Mouse (Mus musculus): ENCODE results near the gene Fn1. TPM values are rescaled to one million over a fixed set of nuclear protein-coding genes. Genes with fewer than 3 reads are reported as not detected.

Fn1 gene
- polyA plus RNA-seq, 1 experiment from 2014 or later, result 38.3 TPM

- H3K36me3 ChIP-seq (ENCODE audit: control insufficient read depth, insufficient read depth), result peaks cover 9% of the 10 kb centered on the region
- no peaks in the 10 kb centered on the region for H3K27me3 ChIP-seq (replicated peaks; ENCODE audit: control insufficient read depth, insufficient read depth, low read length)
- H3K4me3 ChIP-seq (ENCODE audit: low read depth, low read length), result no peak overlapping the region
- 96% methylated on average over 2 of the region's 2 CpGs for WGBS
- H3K9ac ChIP-seq (ENCODE audit: low read depth, low read length), result no peak overlapping the region
- TF ChIP-seq CTCF (IDR thresholded peaks at IDR 0.05; ENCODE audit: low read depth), result no peak
- no peak overlapping the region for H3K4me2 ChIP-seq (replicated peaks; ENCODE audit: low read depth)
- no peaks in the 10 kb centered on the region for H3K9me3 ChIP-seq (ENCODE audit: control insufficient read depth)
- H3K27ac ChIP-seq (ENCODE audit: low read depth, low read length), result no peak overlapping the region
- no peaks in the 10 kb centered on the region for H3K4me1 ChIP-seq (replicated peaks; ENCODE audit: control insufficient read depth, insufficient read depth, low read length)
- ATAC-seq, result no peak
Observed at GRCm38 (mm10) chr1:71621526-71621925, 31.5 kb downstream of the Fn1 start.

- Histone ChIP-seq H3K9ac (ENCODE audit: low read depth, low read length) (no peak overlapping the region), H3K9me3 (ENCODE audit: control insufficient read depth) (no peaks in the 10 kb centered on the region), H3K4me2 (replicated peaks; ENCODE audit: low read depth) (no peak overlapping the region), H3K36me3 (ENCODE audit: control insufficient read depth, insufficient read depth) (peaks cover 14% of the 10 kb centered on the region), H3K27ac (ENCODE audit: low read depth, low read length) (no peak overlapping the region), H3K27me3 (replicated peaks; ENCODE audit: control insufficient read depth, insufficient read depth, low read length) (no peaks in the 10 kb centered on the region), H3K4me1 (replicated peaks; ENCODE audit: control insufficient read depth, insufficient read depth, low read length) (no peaks in the 10 kb centered on the region), H3K4me3 (ENCODE audit: low read depth, low read length) (no peak overlapping the region)
- 87% methylated on average over 8 of the region's 8 CpGs for WGBS
- no peak for ATAC-seq
- TF ChIP-seq CTCF (IDR thresholded peaks at IDR 0.05; ENCODE audit: low read depth), result no peak
Observed at GRCm38 (mm10) chr1:71614545-71615246, 38.3 kb downstream of the Fn1 start.

GRCm38 (mm10) chr1:71612256-71612655 is 40.7 kb downstream of the Fn1 start:
- Histone ChIP-seq H3K4me1 (replicated peaks; ENCODE audit: control insufficient read depth, insufficient read depth, low read length) (no peaks in the 10 kb centered on the region), H3K9me3 (ENCODE audit: control insufficient read depth) (no peaks in the 10 kb centered on the region), H3K9ac (ENCODE audit: low read depth, low read length) (no peak overlapping the region), H3K27me3 (replicated peaks; ENCODE audit: control insufficient read depth, insufficient read depth, low read length) (no peaks in the 10 kb centered on the region), H3K4me2 (replicated peaks; ENCODE audit: low read depth) (no peak overlapping the region), H3K4me3 (ENCODE audit: low read depth, low read length) (no peak overlapping the region), H3K27ac (ENCODE audit: low read depth, low read length) (no peak overlapping the region), H3K36me3 (ENCODE audit: control insufficient read depth, insufficient read depth) (peaks cover 19% of the 10 kb centered on the region)
- ATAC-seq, result no peak
- TF ChIP-seq CTCF (IDR thresholded peaks at IDR 0.05; ENCODE audit: low read depth), result no peak
- 94% methylated on average over 21 of the region's 21 CpGs for WGBS

GRCm38 (mm10) chr1:71609916-71610315 is 43.1 kb downstream of the Fn1 start:
- H3K27ac ChIP-seq (ENCODE audit: low read depth, low read length), result no peak overlapping the region
- no peak overlapping the region for H3K4me3 ChIP-seq (ENCODE audit: low read depth, low read length)
- no peak for TF ChIP-seq CTCF (IDR thresholded peaks at IDR 0.05; ENCODE audit: low read depth)
- H3K27me3 ChIP-seq (replicated peaks; ENCODE audit: control insufficient read depth, insufficient read depth, low read length), result no peaks in the 10 kb centered on the region
- no peaks in the 10 kb centered on the region for H3K4me1 ChIP-seq (replicated peaks; ENCODE audit: control insufficient read depth, insufficient read depth, low read length)
- no peak overlapping the region for H3K9ac ChIP-seq (ENCODE audit: low read depth, low read length)
- no peak overlapping the region for H3K4me2 ChIP-seq (replicated peaks; ENCODE audit: low read depth)
- H3K36me3 ChIP-seq (ENCODE audit: control insufficient read depth, insufficient read depth), result peaks cover 28% of the 10 kb centered on the region
- no peak for ATAC-seq
- WGBS, result 88% methylated on average over 5 of the region's 5 CpGs
- no peaks in the 10 kb centered on the region for H3K9me3 ChIP-seq (ENCODE audit: control insufficient read depth)

GRCm38 (mm10) chr1:71609057-71609775 is 43.8 kb downstream of the Fn1 start:
- Histone ChIP-seq H3K4me1 (replicated peaks; ENCODE audit: control insufficient read depth, insufficient read depth, low read length) (no peaks in the 10 kb centered on the region), H3K9me3 (ENCODE audit: control insufficient read depth) (no peaks in the 10 kb centered on the region), H3K4me3 (ENCODE audit: low read depth, low read length) (no peak overlapping the region), H3K4me2 (replicated peaks; ENCODE audit: low read depth) (no peak overlapping the region), H3K27ac (ENCODE audit: low read depth, low read length) (no peak overlapping the region), H3K9ac (ENCODE audit: low read depth, low read length) (no peak overlapping the region), H3K36me3 (ENCODE audit: control insufficient read depth, insufficient read depth) (peaks cover 33% of the 10 kb centered on the region), H3K27me3 (replicated peaks; ENCODE audit: control insufficient read depth, insufficient read depth, low read length) (no peaks in the 10 kb centered on the region)
- no peak for TF ChIP-seq CTCF (IDR thresholded peaks at IDR 0.05; ENCODE audit: low read depth)
- WGBS, result 96% methylated on average over 37 of the region's 37 CpGs
- no peak for ATAC-seq

- 92% methylated on average over 8 of the region's 8 CpGs for WGBS
- H3K27ac ChIP-seq (ENCODE audit: low read depth, low read length), result no peak overlapping the region
- no peak overlapping the region for H3K4me2 ChIP-seq (replicated peaks; ENCODE audit: low read depth)
- H3K9ac ChIP-seq (ENCODE audit: low read depth, low read length), result no peak overlapping the region
- H3K36me3 ChIP-seq (ENCODE audit: control insufficient read depth, insufficient read depth), result peaks cover 31% of the 10 kb centered on the region
- no peak for ATAC-seq
- no peaks in the 10 kb centered on the region for H3K27me3 ChIP-seq (replicated peaks; ENCODE audit: control insufficient read depth, insufficient read depth, low read length)
- no peaks in the 10 kb centered on the region for H3K9me3 ChIP-seq (ENCODE audit: control insufficient read depth)
- no peaks in the 10 kb centered on the region for H3K4me1 ChIP-seq (replicated peaks; ENCODE audit: control insufficient read depth, insufficient read depth, low read length)
- H3K4me3 ChIP-seq (ENCODE audit: low read depth, low read length), result no peak overlapping the region
- TF ChIP-seq CTCF (IDR thresholded peaks at IDR 0.05; ENCODE audit: low read depth), result no peak
Observed at GRCm38 (mm10) chr1:71606600-71607325, 46.2 kb downstream of the Fn1 start.

All from intestine, postnatal 0 days (tissue).